Mouse (Mus musculus) urinary bladder, adult 2 months (tissue): ENCODE measurements around the gene Calr3. TPM values are rescaled to one million over a fixed set of nuclear protein-coding genes. Genes with fewer than 3 reads are reported as not detected.

Experiments used
- DNase-seq: peaks from one replicate; pipeline ENCODE4 v3.0.0; 2022; ENCODE audit warnings: low spot score
- polyA plus RNA-seq: library from polyadenylated mRNA; depleted of rRNA; stranded (reverse); fragments of >200 nt; gene quantifications from 2 replicates; pipeline ENCODE4 v1.2.3, GENCODE M21; 2012; rRNA removed

The Calr3 gene
- polyA plus RNA-seq, result 0.98 and 1.2 TPM in 2 replicates

DNA sequence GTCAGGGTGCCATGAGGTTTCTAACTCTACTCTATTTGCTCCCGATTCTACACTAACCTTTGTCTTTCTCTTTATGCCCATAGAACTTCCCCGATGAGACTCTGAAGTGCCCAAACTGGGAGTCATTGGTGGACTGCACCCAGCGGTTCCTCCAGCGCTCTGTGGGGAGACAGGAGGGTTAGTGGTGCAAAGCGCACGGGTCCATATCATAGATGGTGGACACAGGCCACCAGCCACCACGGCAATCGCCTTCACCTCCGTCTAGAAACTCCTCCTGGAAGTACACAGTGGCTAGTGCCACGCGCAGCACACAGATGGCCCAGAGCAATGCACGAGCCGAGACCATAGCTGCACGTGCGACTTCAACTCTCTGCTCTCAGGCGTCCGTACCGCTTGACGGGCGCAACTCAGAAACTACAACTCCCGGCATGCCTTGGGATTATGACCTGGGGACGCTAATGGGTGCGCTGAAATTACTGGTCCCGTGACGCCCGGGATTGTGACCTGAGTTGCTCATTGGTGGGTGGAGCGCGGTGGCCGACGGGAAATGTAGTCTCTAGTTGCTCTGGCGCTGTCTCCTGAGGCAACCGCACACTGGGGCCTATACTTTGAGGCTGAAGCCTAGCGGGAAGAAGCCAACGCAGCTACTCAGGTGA is at the start of gene Calr3, which contains the start of gene 1700030K09Rik:
Gene Calr3, minus strand, starts transcription at position 533 of the 656 bp plus-strand sequence.
Gene 1700030K09Rik, plus strand, starts transcription at position 543 of the 656 bp plus-strand sequence.
- DNase-seq, result peak; percentile 81

DNA sequence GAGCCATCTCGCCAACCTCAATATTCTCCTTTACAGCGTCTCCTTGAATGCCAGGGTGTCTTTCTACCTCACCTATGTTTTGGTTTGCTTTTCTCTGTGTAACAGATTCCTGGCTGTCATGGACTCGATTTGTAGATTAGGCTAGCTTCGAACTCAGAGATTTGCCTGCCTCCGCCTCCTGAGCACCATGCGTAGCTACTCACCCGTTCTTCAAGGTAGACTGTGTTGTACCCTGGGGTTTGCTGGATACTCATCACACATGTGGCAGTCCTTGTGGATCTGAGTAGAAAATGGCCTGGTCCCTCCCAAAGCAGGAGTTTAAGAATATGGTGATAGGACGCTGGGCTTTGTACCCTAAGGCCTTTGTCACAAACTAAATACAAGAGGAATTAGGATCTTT is 49.7 kb upstream of the Calr3 start:
- DNase-seq, result no peak

DNA sequence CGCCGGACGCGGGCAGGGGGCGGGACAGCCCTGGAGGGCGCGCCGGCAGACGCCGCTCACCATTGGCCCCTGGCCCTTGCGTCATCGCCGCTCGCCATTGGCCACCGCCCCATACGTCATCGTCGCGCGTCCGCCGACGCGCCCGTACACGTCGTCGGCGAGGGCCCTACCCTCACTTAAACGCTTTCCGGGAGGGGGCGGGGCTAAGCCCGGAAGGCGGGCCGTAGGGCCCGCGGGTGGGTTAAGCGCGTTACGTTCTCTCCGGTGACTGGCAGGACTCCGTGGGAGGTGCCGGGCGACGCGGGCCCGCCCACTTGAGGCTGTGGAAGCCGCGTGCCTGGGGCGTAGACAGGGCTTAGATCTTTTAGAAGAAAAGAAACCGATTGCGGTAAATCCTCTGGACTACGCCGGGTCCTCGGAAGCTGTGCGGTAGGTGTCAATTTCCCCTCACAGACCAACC is 49.0 kb upstream of the Calr3 start:
- DNase-seq, result peak; percentile 99

DNA sequence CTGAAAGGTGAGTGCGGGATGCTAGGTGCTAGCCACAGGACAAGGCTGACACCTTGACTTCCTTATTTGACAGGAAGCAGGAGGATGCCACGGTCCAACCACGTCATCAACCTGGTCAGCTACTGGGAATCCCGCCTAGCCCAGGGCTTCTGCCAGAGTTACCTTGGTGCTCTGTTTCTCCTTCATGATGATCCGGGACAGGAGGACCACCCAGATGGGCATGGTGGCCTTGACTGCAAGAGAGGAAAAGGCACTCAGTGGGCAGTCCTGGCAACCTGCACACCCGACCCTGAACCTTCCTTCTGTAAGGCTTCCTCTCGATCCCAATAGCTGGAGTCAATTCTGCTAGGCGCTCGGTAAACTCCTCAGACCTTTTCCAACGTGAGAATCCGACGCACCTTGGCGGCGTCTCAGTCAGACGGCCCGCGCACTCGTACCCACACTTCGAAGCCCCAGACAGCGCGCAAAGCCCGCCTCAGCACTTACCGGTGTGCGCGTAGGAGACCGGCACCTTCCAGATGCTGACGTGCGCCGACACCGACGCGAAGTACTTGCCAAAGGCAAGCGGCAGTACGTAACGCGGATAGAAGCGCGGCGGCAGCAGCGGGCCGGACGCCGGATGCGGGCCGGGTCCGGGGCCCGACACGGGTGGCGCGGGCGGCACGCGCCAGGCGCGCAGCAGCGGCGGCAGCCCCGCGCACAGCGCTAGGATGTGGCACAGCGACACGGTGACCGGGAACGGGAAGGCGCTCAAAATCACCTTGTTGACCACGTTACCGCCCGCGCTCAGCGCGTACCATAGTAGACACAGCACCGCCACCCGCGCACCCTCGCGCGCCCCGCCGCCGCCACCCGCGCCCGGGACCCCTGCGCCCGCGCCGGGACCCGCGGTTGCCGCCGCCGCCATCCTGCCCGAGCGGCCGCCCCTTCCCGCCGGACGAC is 48.3 kb upstream of the Calr3 start, which contains the start of gene Slc35e1:
Gene Slc35e1, minus strand, starts transcription at position 935 of the 942 bp plus-strand sequence.
- no peak for DNase-seq

DNA sequence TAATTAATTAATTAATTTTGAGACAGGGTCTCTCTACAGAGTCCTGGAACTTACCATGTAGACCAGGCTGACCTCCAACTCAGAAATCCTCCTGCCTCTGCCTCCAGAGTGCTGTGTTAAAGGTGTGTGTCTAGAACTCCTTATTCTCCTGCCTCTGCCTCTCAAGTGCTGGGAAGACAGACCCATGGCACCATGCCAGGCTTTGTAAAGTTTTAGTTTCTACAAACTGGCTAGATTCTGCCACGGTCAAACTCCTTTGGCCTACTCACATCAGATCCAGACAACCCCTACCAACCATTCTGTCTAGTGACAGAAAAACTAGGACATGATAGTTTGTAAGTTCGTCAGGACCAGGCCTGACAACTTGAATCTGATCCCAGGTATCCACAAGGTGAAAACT is 47.3 kb upstream of the Calr3 start:
- no peak for DNase-seq

DNA sequence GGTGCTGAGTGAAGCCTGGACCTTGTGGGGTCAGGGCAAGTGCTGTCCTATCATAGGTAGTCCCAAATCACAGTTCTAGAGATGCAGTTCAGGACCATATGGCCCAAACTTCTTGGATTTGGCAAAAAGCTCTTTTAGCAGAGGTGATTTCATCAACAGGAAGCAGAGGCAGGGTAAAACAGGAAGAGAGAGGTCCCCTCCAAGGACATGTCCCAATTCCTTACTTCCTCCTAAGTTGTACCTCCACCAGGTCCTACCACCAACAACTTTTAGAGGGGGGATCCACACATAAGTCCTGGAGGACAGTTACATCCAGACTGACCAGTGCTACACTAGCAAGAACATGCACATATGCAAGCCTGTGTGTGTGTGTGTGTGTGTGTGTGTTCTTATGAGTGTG is 43.3 kb upstream of the Calr3 start:
- no peak for DNase-seq

DNA sequence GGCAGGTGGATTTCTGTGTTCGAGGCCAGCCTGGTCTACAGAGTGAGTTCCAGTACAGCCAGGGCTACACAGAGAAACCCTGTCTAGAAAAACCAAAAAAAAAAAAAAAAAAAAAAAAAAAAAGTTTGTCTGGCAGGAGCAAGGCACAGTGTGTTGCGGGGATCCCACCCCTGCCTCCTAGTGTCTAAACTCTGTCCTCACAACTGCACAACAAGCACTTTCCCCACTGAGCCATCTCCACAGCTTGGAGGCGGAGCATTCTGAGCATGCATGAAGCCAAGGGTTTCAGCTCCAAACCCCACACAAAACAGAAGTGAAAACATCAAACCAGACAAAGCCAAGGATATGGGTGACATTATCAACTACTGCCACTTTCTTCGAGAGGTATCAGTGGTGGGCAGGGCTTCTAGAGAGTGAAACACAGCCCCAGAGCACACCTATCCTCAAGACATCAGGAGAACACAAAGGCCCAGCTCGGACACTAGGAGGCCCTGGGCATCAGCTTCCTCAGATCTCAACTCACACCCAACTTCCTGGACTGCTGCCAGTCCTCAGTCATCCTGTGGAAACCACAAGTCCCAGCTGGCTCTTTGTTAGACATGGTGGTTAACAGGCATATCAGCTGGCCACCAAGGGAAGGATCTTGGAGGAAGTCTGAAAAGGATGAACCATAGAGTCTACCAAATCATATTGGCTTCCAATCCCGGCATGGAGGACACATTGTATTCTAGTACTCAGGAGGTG is 42.0 kb upstream of the Calr3 start:
- DNase-seq, result no peak

DNA sequence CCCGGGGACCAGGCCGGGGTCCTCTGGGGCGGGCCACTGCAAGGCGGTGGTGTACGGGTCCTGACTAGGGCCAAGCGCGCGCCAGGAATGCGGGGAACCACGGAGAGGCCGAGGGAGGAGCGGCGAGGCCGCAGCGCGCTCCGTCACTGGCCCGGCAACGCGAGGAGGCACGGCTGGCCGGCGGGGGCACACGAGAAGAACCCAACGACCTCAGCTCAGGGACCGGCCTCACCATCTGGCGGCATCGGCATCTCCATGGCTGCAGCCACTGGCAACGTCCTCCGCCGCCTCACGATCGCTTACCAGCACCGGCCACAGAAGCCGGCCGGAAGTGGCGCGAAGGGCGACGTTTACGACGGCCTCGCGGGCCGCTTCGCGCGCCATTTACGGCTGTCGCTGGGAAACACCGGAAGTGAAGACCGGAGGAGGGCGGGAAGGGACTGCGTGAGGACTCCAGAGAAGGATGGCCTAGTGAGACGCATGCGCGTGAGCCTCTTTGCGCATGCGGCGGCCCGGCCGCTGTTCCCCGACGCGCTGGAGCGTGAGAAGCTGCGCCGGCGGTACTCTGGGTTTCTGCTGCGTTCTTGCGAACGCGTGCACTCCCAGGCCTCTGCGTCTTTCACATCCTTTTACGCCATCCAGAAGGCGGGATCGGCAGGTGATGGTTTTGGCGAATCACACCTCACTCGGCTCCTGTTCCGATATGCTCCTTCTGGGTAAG is 31.3 kb upstream of the Calr3 start, which contains the start of gene Cherp:
Gene Cherp, minus strand, starts transcription at position 401 of the 721 bp plus-strand sequence.
- DNase-seq, result peak; percentile 95

DNA sequence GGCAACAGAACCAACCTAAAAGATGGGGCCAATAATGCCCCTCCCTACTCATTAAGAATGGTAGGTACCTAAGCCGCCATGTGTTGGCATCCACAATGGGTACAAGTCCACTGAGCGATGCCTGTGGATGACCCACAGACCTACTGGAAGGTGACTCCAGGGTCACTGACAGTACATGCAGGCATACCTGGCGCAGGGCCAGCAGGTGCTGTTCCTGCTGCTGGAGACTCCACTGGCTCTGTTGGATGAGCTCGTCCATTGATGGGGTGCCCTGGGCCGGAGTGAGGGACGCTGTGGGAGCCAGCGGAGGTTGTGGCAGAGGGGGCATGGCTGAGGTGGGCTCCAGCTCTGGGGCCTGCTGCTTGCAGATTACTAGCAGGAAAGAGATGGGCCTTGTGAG is 27.0 kb upstream of the Calr3 start:
- no peak for DNase-seq

DNA sequence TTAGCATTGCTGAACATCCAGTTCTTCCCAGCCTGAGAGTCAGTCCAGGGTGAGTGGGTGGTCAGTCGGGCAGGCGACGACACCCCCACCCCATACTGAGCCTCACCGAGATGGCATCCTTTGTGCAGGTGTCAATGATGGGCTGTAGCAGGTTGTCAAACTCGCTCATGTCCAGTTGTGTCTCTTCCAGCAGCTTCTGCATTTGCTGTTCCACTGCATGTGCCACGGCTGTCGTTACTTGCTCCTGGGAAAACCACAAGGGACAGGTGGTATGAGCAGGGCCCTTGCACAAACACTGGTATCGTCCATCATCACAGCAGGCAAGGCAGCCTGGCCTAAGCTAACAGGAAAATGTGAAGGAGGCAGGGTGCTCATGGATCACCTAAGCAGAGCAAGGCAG is 26.3 kb upstream of the Calr3 start:
- DNase-seq, result no peak

DNA sequence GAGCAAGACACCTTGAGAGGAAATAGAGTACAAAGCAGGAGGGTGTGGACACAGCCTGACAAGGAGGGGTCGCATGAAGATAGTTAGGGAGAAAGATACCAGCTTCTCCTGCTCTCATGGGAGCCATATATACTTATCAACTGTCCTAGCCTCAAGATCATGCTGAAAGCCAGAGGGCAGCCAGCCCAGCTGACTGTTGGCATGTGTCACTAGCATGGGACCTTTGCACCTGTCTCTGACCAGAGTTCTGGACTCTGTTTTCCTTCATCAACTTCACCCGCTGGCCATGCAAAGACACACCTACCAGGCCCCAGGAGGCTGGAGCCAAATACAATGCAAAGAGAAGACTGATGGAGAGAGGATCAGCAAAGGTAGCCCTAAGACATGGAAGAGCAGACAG is 25.6 kb upstream of the Calr3 start:
- no peak for DNase-seq

DNA sequence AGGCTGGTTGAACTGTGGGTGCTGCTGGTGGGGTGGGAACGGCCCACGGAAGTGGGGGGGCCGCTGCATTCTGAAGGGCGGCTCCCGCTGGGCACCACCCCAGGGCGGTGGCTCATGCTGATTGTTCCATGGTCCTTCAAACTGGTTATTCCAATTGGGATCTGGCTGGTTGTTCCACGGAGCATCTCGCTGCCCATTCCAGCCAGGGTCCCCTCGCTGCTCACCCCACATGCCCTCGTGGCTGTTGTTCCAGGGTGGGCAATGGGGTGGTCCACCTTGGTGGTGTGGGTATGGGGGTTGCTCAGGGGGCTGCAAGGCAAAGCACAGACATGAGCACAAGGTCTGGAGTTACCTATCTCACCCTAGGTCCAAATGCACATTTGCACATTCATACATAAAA is 20.5 kb upstream of the Calr3 start:
- DNase-seq, result no peak

DNA sequence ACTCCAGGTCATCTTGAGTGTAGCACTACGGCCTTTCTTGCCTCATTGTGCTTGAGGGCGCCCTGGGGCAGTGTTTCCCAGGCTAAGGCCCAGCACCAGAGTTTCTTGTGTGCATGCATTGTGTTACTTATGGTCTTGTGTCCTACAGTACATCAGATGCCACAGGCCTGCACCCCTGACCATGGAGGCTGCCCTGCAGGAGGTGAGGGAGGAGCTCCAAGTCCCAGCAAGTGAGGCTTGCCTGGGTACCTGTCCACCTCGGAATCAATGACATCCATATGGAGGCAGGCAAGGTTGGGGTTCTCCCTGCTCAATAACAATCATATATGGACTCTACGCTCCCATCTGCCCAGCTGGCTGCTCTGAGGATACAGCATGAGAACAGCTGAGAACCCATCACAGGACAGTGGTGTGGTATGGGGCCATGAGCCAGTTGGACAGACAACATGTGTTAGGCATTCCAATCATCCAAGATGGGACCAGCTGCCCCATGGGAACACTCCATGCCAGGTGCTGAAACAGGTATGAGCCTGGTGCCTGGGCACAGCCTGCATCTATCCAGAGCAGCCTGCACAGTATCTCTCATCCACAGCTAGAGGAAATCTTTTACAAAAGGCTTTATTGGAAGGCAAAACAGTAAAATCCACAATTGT is 16.3 kb upstream of the Calr3 start:
- no peak for DNase-seq

DNA sequence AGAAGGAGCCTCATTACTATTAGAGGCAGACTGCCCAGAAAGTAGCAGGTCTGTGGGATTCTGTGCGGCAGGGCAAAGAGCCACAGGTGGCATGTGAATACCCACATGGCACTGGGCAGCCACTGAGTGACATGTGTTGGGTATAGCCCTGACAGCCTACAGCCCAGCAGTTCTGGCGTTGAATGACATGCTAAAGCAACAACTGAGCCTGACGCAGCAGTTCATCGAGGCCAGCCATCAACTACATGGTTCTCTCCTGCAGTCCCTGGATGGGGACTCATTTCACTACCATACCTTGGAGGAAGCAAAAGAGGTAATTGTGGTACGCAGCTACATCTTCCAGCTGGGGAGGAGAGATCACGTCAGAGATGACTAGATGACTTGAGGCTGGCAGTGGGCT is 14.8 kb upstream of the Calr3 start:
- no peak for DNase-seq

DNA sequence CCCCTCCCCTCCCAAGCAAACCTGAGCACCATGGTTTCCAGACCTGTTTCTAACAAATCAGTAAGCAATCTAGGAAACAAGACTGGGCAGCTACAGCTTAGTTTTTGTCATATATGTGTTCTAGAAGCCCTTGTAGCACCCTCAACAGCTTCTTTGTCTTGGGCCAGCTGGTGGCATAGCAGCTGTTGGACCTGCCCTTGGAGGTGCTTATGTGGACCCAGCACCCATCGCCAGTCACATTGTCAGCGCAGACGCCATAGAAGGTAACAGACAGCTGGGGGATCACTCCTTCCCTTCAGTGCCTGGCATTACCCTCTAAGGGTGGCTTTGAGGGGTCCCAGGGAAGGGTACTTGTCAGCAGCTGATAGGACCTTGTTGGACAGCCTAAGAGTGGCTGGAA is 14.1 kb upstream of the Calr3 start:
- DNase-seq, result no peak

DNA sequence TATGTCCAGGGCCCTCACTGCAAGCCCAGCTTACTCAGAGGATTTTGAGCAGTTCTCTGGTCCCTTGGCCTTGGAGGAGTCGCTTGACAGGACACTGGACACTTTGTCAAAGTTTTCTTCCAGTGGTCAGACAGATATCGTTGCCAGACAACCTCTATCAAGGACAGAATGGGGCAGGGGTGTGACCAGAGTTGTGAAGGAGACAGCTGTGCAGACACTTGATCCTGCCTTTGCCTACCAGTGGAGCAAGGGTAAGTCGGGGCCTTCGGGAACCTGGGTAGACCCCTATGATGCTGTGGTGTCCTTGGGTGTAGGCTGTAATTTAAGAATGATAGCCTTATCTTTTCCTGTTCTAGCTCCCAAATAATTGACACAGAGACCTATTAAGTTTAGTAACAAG is 11.6 kb upstream of the Calr3 start:
- no peak for DNase-seq

DNA sequence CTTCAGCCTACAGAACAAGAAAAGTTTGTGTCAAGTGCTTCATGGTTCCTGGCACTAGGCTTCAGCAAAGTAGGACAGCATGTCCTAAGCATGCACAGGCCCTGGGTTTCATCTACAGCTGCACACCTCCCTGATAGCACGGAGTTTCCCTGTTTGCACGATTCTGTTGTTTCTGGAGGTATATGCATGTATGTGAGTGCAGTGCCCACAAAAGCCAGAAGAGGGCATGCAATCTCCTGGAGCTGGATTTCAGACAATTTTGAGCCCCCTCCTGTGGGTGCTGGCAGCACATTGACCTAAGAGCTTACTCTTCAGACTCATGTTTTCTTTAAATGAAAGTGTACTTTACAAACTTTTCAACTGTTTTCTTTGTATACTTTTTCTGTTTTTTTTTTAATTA is 10.2 kb upstream of the Calr3 start:
- no peak for DNase-seq

DNA sequence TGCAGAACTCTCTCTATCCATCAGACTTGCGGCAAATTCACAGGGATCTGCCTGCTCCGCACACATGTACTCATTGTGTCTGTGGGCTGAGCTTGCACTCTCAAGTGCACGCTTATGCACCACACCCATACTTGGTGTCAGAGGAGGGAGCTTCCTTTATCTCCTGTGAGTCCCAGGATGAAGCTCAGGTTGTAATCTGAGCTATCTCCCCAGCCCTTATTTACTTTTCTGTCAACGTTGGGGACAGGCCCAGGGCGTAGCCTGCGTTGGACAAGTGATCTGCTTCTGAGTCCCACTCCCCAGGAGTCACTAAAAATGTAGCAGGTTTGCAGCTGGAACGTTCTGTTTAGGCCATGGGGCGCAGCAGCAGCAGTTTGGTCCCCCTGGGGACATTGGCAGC is 7.8 kb upstream of the Calr3 start:
- no peak for DNase-seq

DNA sequence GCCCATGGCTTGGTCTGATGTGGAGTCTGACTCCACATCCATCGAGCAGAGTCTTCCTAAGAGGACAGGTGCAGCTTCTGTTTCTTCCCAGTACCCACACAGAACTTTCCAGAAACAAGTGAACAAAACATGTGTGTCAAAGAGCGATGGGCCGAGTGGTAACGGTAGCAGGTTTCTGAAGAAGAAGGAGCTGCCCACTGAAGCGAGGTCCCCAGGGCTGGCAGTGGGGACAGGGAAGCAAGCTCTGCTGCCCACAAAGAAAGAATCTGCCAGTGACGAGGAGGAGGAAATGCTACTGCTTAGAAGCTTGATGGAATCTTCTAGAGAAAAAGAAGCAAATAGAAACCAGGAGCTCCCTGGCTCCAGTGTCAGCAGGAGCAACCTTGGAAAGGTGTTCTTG is 1.4 kb upstream of the Calr3 start:
- no peak for DNase-seq

DNA sequence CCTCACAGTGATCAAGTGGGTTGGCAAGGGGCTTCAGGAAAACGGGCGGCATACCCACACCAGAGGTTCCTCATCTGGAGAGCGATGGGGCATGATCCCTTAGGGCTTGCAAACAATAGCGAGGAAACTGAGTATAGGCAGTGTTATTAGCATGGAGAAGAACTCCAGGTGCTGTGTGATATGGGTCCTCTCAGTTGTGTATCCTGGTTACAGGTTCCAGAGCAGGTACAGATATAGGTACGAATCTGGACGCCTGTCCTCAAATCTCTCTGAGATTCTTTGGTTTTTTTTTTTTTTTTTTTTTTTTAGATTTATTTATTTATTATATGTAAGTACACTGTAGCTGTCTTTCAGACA is 302 bp upstream of the Calr3 start:
- DNase-seq, result no peak
